Mouse (Mus musculus): ENCODE results near the gene Apold1.

Gene Apold1

DNA sequence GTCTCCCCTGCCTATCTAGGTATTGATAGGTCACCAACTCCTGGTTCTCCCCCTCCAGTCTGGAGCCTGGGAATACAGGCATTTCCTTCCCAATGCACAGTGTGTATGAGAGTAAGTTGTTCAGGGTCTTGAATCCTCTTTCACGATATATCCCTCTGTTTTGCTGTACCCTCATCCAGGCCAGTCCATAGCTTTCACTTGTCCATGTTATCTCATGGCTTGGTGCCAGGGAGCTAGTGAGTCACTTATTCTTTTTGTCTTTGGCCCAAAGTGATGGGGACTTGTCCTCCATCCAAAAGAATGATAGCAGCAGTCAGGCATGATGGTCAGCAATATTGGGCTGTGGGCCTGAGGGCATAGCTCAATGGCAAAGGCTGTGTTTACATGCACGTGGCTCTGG is 45.2 kb downstream of the Apold1 start:
- DNase-seq (ENCODE audit: low read depth, low spot score): no peak

- DNase-seq (ENCODE audit: low read depth, low spot score): no peak
Observed at GRCm38 (mm10) chr6:135029246-135029645, 47.7 kb downstream of the Apold1 start.
